Mouse (Mus musculus) left cerebral cortex, postnatal 10 days (tissue): ENCODE results near the gene Gfra4. TPM values are rescaled to one million over a fixed set of nuclear protein-coding genes. Genes with fewer than 3 reads are reported as not detected.
"Not testable (repeated sequence)": the region's sequence is repeated elsewhere in the genome, so short reads cannot be mapped to it uniquely, and the experiment has no call there.

ENCODE experiments used
- DNase-seq, 2 experiments: peaks; one replicate each; pipeline ENCODE4 v3.0.0; 2021 to 2022; ENCODE audit warnings: low spot score in 2 of 2, mixed read lengths in 1 of 2; ENCODE audit errors: extremely low spot score in 1 of 2
- intact Hi-C: fragments of 180-260 bp; cut with DNase I; formaldehyde crosslinking; loops from one replicate; pipeline ENCODE4 v1.15.1; 2025
- total RNA-seq, 2 experiments: library from RNA; stranded (reverse); gene quantifications; 2 replicates each; pipeline ENCODE4 v1.2.3; 2021

Gene Gfra4
- total RNA-seq, 2 experiments from 2014 or later: 36.0 to 37.5 TPM

- intact Hi-C loops: loop anchor here (10.0 kb wide), 1 partner anchor 360 kb away; no protein-coding TSS in a partner anchor
- DNase-seq: no peak
These were observed 11.9 kb upstream of the Gfra4 start for GRCm38 (mm10) chr2:131054646-131055264.

DNA sequence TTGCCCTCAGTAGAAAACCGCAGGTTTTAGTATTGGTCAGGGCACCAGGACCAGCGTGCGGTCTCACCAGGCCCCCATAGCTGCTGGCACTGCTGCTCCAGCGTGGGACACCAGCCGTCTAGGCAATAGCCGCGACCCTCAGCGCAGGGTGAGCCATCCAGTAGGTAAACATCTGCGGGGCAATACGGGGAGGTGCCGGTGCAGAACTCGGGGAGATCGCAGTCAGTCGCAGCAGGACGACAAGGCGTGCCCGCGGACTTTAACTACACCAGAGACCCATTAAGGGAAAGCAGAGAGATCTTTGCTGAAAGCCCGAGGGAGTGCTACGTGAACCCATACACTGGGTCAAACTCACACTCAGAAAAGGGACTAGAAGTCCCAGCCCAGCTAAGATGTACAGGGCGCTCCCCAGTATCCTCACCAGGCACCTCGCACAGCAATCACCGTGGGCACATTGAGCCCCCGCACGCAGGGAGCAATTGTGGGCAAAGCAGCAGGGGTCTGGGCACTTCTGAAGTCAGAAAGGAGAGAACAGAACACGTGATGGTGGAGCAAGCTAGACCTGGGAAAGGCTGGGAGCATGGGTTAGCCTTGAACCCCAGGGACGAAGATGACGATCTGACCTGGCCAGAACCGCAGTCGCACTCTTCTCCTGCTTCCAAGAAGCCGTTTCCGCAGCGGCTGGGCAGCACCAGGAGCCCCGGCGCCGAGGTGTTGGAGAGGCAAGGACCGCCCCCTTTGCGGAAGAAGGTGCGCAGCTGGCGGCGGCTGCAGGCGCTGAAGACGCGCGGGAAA is 11.2 kb upstream of the Gfra4 start:
- DNase-seq: no peak
- intact Hi-C loops: loop anchor here (10.0 kb wide), 1 partner anchor 361 kb away; no protein-coding TSS in a partner anchor

GRCm38 (mm10) chr2:131052862-131053418 is 10.1 kb upstream of the Gfra4 start:
- intact Hi-C loops: loop anchor here (10.0 kb wide), 1 partner anchor 362 kb away; no protein-coding TSS in a partner anchor
- no peak for DNase-seq

DNA sequence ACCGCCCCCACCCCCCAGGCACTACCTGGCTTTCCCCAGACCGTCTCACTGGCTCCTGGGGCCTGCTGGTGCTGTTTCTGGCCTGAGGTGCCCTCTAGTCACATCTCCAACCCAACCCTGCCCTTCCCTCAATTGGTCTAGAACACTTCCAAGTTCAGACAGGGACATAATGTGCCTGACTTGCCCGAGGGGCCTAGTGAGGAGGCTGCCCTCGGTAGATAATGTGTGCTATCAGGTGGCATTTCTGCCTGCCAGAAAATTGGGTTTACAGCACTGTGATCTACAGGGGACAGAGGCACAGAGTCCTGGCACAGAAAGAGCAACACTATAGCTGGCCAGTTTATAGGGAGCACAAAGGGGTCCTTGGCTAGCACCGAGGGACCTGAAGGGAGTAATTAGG is 9.2 kb upstream of the Gfra4 start:
- intact Hi-C loops: loop anchor here (10.0 kb wide), 1 partner anchor 363 kb away; no protein-coding TSS in a partner anchor
- no peak for DNase-seq

DNA sequence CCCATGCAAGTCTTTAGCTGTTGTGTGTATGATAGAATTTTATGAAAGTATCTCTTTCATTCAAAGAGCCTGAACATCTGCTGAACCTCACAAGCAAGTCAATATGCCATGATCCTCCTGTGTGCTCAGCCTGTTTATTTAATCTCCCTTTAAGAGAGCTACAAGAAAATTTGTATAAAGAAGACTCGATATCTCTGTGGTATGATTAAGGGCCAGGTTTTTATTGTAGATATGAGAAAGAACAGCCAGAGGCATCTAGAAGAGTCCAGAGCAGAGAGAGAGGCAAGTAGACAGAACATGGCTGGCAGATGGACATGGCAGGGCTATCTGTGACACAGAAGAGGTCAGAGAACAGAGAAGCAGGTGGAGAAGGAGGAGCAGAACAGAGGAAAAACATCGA is 3.1 kb upstream of the Gfra4 start:
- intact Hi-C loops: no loop called here
- no peak for DNase-seq

DNA sequence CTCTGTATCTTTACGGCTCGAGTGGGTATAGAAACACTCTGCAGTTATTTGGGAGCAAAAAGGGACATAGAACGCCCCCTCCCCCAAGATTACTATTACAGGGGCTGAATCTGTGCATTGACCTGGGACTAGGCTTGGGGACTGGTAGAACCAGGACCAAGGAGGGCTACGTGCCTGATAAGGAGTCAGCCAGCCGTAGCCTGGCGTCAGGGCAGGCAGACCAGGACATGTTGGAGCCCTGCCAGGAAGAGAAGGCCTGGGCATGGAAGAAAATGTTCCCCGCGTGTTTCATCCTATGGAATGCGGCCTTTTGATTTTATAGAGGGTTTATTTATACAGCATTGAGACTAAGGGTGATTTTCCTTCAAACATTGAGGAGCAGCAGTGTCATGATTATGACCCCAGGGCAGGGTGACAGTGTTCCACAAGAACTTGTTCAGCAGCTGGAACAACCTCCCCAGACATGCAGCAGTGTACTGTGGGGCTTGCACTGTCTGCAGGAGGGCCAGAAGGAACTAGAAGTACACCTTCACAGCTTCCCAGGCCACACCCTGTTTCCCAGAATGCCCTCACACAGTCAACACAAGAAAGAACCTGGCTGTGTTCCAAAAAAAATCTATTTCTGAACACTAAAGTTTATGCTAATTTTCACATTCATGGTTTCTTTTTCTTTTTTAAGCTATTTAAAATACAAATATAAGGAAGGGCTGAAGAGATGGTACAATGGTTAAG is 2.3 kb upstream of the Gfra4 start:
- intact Hi-C loops: no loop called here
- DNase-seq: no peak

- DNase-seq: no peak
- intact Hi-C loops: no loop called here
These were observed 1.5 kb upstream of the Gfra4 start for GRCm38 (mm10) chr2:131044354-131044852.

- intact Hi-C loops: no loop called here
- DNase-seq: peak; percentile 58 to 80
These were observed 1.7 kb downstream of the Gfra4 start for GRCm38 (mm10) chr2:131040854-131041825.

- intact Hi-C loops: no loop called here
- no peak for DNase-seq
These were observed 4.2 kb downstream of the Gfra4 start for GRCm38 (mm10) chr2:131038675-131039074.

GRCm38 (mm10) chr2:131038197-131038596 is 4.7 kb downstream of the Gfra4 start:
- no peak for DNase-seq
- intact Hi-C loops: no loop called here

GRCm38 (mm10) chr2:131037226-131037990 is 5.5 kb downstream of the Gfra4 start:
- peak in 1 of 2 experiments; percentile 41 for DNase-seq
- intact Hi-C loops: no loop called here

GRCm38 (mm10) chr2:131036757-131037156 is 6.1 kb downstream of the Gfra4 start:
- intact Hi-C loops: no loop called here
- DNase-seq: no peak

- intact Hi-C loops: no loop called here
- no peak for DNase-seq
These were observed 6.5 kb downstream of the Gfra4 start for GRCm38 (mm10) chr2:131036343-131036742.

DNA sequence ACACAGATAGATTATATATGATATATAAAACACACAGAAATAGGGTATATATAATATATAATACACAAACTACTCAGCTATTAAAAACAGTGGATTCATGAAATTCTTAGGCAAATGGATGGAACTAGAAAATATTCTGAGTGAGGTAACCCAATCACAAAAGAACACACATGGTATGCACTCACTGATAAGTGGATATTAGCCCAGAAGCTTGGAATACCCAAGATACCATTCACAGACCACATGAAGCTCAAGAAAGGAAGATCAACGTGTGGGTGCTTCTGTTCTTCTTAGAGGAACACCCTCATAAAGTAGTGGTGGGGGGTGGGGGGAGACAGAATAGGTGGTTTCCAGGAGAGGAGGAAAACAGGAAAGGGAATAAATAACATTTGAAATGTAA is 11.5 kb downstream of the Gfra4 start:
- intact Hi-C loops, DNase-seq: not testable (repeated sequence)

GRCm38 (mm10) chr2:131030998-131031397 is 11.9 kb downstream of the Gfra4 start:
- no peak for DNase-seq
- intact Hi-C loops: no loop called here

DNA sequence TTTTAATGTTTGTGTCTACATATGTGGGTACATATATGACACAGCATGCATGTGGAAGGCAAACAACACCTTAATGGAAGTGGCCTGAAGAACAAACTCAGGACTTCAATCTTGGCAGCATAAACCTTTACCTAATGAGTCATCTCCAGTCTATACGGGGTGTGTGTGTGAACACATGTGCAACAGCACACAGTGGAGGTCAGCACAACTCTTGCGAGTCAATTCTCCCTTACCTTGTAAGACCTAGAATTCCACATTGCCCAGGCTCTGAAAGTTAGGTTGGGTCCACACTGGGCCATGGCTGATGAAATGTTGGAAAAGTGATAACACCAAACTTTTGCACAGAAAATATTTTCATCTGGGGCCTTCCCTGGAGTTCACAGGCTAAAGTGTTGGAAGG is 12.3 kb downstream of the Gfra4 start:
- intact Hi-C loops: no loop called here
- no peak for DNase-seq
